Mouse (Mus musculus): ENCODE measurements at regions not wholly inside any gene's neighbourhood (a gene's known extent, or its start where the extent isn't known, plus 50 kb on each side); places are given as distances from the start of the nearest gene placed in this dataset.

- no peak for DNase-seq (ENCODE audit: low read depth)
These were observed 79.4 kb upstream of the Tspan5 start for GRCm38 (mm10) chr3:138662625-138663024.

GRCm38 (mm10) chr3:138668394-138669092 is 73.5 kb upstream of the Tspan5 start:
- DNase-seq (ENCODE audit: low read depth) = no peak

GRCm38 (mm10) chr3:138675881-138676280 is 66.1 kb upstream of the Tspan5 start:
- DNase-seq (ENCODE audit: low read depth) = no peak

- DNase-seq (ENCODE audit: low read depth) = no peak
These were observed 63.6 kb upstream of the Tspan5 start for GRCm38 (mm10) chr3:138678351-138678750.

GRCm38 (mm10) chr3:138686636-138687230 is 55.3 kb upstream of the Tspan5 start:
- DNase-seq (ENCODE audit: low read depth) = peak; percentile 11

GRCm38 (mm10) chr3:138688606-138689005 is 53.4 kb upstream of the Tspan5 start:
- no peak for DNase-seq (ENCODE audit: low read depth)

All from induced T-regulatory cell, adult 2 months (primary cell).